Mouse (Mus musculus) liver, adult 2 months (tissue): ENCODE measurements around the gene Tsc22d3.

Experiments used
- CTCF ChIP-seq: fragments of 200-500 bp; IDR thresholded peaks from 2 replicates; pipeline ENCODE4 v1.5.1; 2011; ENCODE audit warnings: low read depth, low read length, control low read depth
- POLR2A ChIP-seq: fragments of 200-500 bp; IDR thresholded peaks from 2 replicates; pipeline ENCODE4 v1.6.1; 2011; ENCODE audit warnings: low read length, control low read depth; ENCODE audit not compliant: insufficient read depth; ENCODE audit errors: extremely low read depth

DNA sequence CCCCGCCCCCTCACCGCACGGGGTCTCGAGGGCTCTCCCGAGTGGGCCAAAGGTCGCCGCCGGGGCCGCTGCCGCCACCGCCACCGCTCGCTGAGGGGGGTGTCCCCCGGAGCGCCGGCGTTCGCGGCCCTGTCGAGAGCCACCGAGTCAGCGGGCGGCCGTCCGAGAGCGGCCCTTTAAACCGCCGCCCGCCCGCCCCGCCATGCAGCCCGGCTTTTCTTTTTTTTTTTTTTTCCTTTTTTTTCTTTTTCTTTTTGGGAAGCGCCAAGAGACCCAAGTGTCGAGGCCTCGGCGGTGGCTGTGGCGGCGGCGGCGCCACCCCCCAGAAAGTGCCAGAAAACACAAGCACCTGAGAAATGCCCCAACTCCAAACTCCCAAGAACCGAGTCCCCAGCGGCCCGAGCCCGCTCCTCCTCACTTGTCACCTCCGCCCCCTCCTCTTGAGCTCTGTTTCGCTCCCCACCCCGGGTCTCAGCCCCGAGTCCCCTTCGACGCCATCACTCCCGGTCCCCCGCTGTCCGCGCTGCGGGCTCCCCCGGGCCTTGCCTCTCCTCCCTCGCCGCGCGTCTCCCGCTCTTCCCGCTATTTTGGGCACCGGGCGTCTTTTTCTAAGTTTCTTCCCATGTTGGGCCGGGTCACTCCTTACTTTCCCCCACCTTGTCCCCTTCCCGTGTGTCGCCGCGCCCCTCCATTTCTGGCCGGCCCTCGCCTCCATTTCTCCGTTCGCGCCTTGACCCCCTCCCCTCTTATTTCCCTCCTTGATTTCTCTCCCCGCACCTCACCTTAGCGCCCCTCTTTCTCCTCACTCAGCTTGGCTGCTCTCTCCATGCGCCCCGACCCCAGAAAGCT is 674 bp downstream of the Tsc22d3 start:
- TF ChIP-seq POLR2A (no peak), CTCF (no peak)
